Mouse (Mus musculus) C2C12 (cell line): ENCODE measurements at regions not wholly inside any gene's neighbourhood (a gene's known extent, or its start where the extent isn't known, plus 50 kb on each side); places are given as distances from the start of the nearest gene placed in this dataset.

Source experiments
- CTCF ChIP-seq: IDR thresholded peaks from one replicate; pipeline ENCODE4 v1.5.1; 2011; ENCODE audit not compliant: control insufficient read depth, insufficient read depth, insufficient read length
- FOSL1 ChIP-seq: IDR thresholded peaks from one replicate; pipeline ENCODE4 v1.8.0; 2011; ENCODE audit warnings: mild to moderate bottlenecking, low read length; ENCODE audit not compliant: poor library complexity, insufficient read depth, severe bottlenecking
- MAX ChIP-seq: IDR thresholded peaks from one replicate; pipeline ENCODE4 v1.6.1; 2011; ENCODE audit warnings: mild to moderate bottlenecking, control low read depth
- USF1 ChIP-seq: IDR thresholded peaks from one replicate; pipeline ENCODE4 v1.6.1; 2011; ENCODE audit warnings: low read depth, mild to moderate bottlenecking, control low read depth, moderate library complexity

DNA sequence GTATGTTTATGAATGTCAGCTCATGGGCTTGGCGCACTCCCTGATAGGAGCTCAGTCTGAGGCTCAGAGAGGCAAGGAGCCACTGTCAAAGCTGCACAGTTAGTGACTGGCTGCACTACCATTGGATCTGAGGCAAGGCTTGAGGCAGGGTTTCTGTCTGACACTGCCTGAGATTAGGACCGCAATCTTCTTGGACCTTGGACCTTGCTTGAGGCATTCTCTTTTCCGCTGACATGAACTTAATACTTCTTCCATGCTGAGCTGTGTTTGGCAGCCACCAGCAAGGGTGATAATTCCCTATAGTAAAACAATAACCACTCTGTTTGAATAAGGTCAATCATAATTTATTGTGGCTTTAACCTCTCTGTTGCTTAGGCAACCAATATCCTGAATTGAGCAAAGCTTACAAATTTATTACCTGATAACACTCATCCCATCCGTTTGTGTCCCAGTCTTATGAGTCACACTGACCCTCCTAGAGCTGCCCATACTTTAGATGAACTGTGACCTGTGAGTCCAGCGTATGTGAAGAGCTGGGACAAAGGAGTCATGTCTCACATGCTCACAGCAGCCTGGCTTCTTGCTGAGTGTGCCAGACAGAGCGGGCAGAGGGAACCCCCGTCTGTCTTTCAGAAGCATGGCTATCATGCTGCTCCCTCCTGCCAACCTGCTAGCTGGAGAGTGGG lies 236.3 kb downstream of the Bcl2 start:
- no peak for TF ChIP-seq CTCF
- no peak for TF ChIP-seq USF1
- no peak for TF ChIP-seq MAX
- TF ChIP-seq FOSL1 = no peak
